13 mouse cellular contexts compared by ENCODE assay signal in the genomic region with DNA sequence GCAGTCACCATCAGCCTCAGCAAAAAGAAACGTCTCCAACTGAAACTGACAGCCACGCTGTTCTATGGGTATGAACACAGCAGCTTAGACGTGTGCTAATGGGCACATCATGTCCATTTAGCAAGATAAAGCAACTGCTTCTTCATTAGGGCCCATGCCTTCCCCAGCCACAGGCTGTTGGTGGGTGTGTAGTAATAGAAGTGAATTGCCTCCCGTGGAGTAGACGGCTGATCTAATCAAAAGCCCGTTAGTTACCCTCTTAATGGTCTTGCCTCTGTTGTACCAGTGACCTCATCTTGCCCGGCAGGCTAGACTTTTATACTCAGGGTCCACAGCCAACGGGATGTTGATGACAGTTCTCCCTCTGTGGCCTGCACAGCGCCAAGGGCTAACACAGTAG. TPM values are rescaled to one million over a fixed set of nuclear protein-coding genes. Genes with fewer than 3 reads are reported as not detected.
"Had no signal": no experiment of that assay in that cellular context is flagged by ENCODE, and none has a peak within 500 bp of the region (broad histone marks: within the 10 kb centered on the region; RNA-seq: fewer than 3 reads in every experiment).

No protein-coding gene starts in this region.

- H3K4me2 ChIP-seq: kidney, embryonic 15.5 days; limb, embryonic 15.5 days; liver, embryonic 12.5 days; lung, embryonic 14.5 days; midbrain, embryonic 15.5 days; neural tube, embryonic 13.5 days had no signal

- H3K27ac ChIP-seq: kidney, embryonic 15.5 days; left cerebral cortex, adult 2 months; limb, embryonic 15.5 days; liver, embryonic 12.5 days; midbrain, embryonic 10.5 days; midbrain, embryonic 15.5 days; neural tube, embryonic 13.5 days; stomach, postnatal 0 days had no signal

- H3K4me3 ChIP-seq: kidney, embryonic 15.5 days; left cerebral cortex, adult 2 months; limb, embryonic 15.5 days; liver, embryonic 12.5 days; midbrain, embryonic 10.5 days; midbrain, embryonic 15.5 days; neural tube, embryonic 13.5 days had no signal

- H3K9me3 ChIP-seq: kidney, embryonic 15.5 days; limb, embryonic 15.5 days; liver, embryonic 12.5 days; midbrain, embryonic 10.5 days; midbrain, embryonic 15.5 days; neural tube, embryonic 13.5 days had no signal

- ATAC-seq: liver, embryonic 12.5 days; midbrain, embryonic 15.5 days had no signal

- H3K9ac ChIP-seq: kidney, embryonic 15.5 days; limb, embryonic 15.5 days; liver, embryonic 12.5 days; lung, embryonic 14.5 days; midbrain, embryonic 15.5 days; neural tube, embryonic 13.5 days had no signal

- H3K4me1 ChIP-seq: kidney, embryonic 15.5 days; limb, embryonic 15.5 days; liver, embryonic 12.5 days had no signal

- H3K27me3 ChIP-seq: liver, embryonic 12.5 days had no signal

- H3K36me3 ChIP-seq: kidney, embryonic 15.5 days; limb, embryonic 15.5 days; liver, embryonic 12.5 days; midbrain, embryonic 10.5 days; midbrain, embryonic 15.5 days; neural tube, embryonic 13.5 days had no signal

- DNase-seq: kidney, postnatal 14 days; lung, embryonic 14.5 days; lung, postnatal 10 days; thymus, postnatal 4 days had no signal

RNA-seq across cellular contexts. Expression of gene Hrh2, which starts 7.1 kb away (rescaled TPM):
- polyA plus RNA-seq: kidney, embryonic 15.5 days; limb, embryonic 11.5 days; limb, embryonic 15.5 days; lung, embryonic 14.5 days had no signal
